Mouse (Mus musculus): Measurements from ENCODE around the gene Igsf3. TPM values are rescaled to one million over a fixed set of nuclear protein-coding genes. Genes with fewer than 3 reads are reported as not detected.

Gene Igsf3
- polyA plus RNA-seq (2015; fragmentation: Nextera tagmentation; extraction: Ambion mirVana): 38.0 and 45.0 TPM in 2 replicates

DNA sequence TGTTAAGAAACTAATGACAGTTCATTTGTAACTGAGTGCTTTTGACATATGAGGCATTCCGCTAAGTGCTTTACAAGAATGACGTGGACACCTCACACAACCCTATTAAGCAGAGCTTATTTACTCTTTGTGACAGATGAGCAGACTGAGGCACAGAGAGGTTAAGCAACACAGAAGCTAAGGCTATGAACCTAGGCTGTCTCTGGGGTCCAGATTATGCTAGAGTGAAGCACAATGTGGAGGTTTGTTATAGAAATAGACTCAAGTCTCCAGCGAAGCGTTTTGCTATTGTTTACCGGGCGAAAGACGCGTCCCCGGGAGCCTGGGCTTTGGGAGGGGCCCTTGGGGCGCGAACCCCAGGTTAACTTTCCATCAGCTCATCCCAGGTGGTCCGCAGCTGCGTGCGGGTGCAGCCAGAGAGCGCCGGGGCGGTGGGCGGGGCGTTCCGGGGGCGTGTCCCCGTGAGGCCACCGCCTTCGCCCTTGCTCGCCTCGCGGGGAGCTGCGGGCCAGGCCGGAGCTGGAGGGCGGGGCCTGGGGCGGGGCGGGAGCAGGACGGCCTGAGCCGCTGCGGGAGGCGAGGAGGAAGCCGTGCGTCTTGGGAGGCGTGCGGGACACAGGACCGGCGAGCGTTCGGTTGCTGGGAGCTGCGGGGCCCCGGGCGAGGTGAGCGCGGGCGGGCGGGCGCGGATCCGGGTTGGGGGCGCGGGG, at the start of gene Igsf3:
Gene Igsf3, plus strand, starts transcription at position 546 of the 710 bp plus-strand sequence.
- peak within 1 kb of the TSS; percentile 90 for H3K27ac ChIP-seq
- H3K4me1 ChIP-seq (replicated peaks): peaks cover 44% of the 10 kb centered on the region
- peak within 1 kb of the TSS; percentile 85 for H3K4me2 ChIP-seq
- 6% methylated on average over 46 of the region's 56 CpGs for WGBS
- H3K9me3 ChIP-seq (replicated peaks): no peaks in the 10 kb centered on the region
- peak; percentile 87 for ATAC-seq (replicated peaks; ENCODE audit: insufficient number of reproducible peaks, insufficient read depth, low FRiP score, low read depth)
- H3K36me3 ChIP-seq: no peaks in the 10 kb centered on the region
- H3K4me3 ChIP-seq: peak within 1 kb of the TSS; percentile 96
- H3K27me3 ChIP-seq: no peaks in the 10 kb centered on the region
- H3K9ac ChIP-seq: peak within 1 kb of the TSS; percentile 94

DNA sequence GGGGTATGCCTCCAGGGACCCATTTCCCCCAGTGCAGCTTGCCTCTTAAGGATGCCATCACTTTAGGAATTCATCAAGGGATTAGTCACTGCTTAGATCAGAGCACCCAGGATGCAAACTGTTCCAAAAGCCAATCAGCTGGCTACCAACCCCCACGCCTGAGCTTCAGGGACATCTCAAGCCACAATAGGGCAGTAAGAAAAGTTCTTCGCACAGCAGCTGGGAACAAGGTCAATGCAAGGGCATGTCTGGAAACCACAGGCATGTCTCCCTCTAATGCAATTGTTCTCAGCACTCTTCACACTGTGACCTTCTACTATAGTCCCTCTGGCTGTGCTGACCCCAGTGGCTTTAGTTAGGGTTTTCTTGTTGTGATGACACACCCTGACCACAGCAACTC, 49.6 kb upstream of the Igsf3 start:
- H3K27me3 ChIP-seq: no peaks in the 10 kb centered on the region
- no peaks in the 10 kb centered on the region for H3K9me3 ChIP-seq (replicated peaks)
- no peak overlapping the region for H3K4me3 ChIP-seq
- no peak overlapping the region for H3K27ac ChIP-seq
- 59% methylated on average over 2 of the region's 2 CpGs for whole genome bisulfite sequencing
- no peak overlapping the region for H3K9ac ChIP-seq
- no peaks in the 10 kb centered on the region; the same call in 1 of the 2 replicates for H3K4me1 ChIP-seq (replicated peaks)
- ATAC-seq (replicated peaks; ENCODE audit: insufficient number of reproducible peaks, insufficient read depth, low FRiP score, low read depth): no peak
- no peaks in the 10 kb centered on the region for H3K36me3 ChIP-seq
- H3K4me2 ChIP-seq: no peak overlapping the region

DNA sequence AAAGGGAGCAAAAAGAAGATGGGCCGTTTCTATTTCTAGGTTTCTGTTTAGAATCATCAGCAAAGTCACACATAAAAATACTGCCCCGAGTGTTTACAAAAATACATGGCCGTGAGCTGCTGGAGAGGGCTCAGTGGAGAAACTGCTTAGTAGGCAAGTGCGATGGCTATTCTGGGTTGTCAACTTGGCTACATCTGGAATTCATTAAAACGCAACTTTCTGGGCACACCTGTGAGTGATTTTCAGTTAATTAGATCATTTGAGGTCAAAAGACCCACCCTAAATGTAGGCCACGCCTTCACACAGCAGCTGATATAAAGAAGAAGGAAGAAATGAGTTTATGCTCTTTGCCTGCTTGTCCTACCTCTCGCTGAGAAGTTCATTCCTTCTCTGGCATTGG, 48.3 kb upstream of the Igsf3 start:
- H3K36me3 ChIP-seq: no peaks in the 10 kb centered on the region
- H3K27ac ChIP-seq: no peak overlapping the region
- ATAC-seq (replicated peaks; ENCODE audit: insufficient number of reproducible peaks, insufficient read depth, low FRiP score, low read depth): no peak
- no peaks in the 10 kb centered on the region for H3K9me3 ChIP-seq (replicated peaks)
- no peak overlapping the region for H3K9ac ChIP-seq
- WGBS: 76% methylated on average over 7 of the region's 7 CpGs
- no peak overlapping the region for H3K4me2 ChIP-seq
- no peak overlapping the region for H3K4me3 ChIP-seq
- no peaks in the 10 kb centered on the region for H3K27me3 ChIP-seq
- H3K4me1 ChIP-seq (replicated peaks): no peaks in the 10 kb centered on the region; the same call in 1 of the 2 replicates

DNA sequence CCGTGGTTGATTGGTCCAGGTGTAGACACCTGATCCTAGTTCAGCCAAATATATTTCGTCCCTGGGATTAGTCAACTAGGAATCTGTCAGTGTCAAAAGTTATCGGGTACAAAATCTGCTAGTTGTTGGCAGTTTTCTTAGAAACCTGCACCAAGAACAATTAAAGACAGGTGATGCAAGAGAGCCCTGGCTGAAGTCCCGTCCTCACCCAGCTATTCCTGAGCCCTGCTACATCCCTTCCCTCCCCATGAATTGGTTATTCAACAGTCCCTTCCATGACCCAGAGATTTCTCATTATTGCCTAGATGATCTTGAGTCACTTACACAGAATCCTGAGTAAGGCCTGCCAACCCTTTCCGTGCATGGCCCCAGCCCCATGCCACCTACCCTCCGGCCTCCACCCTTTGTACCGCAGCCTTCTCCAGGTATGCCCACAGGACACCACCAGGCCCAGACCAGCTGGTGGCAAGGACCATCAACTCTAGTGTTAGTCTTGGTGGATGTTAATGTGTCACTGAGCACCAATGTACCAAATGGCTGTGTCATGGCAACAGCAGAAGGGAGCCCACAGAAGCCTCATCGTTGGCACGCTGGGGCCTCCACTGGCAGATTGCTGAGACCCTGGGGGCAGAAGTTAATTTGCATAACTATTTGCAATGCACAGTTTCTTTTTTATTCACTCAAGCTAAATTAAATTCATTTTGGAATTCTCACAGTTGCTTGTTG, 33.5 kb upstream of the Igsf3 start:
- no peak for ATAC-seq (replicated peaks; ENCODE audit: insufficient number of reproducible peaks, insufficient read depth, low FRiP score, low read depth)
- no peaks in the 10 kb centered on the region for H3K27me3 ChIP-seq
- 95% methylated on average over 9 of the region's 9 CpGs for WGBS

DNA sequence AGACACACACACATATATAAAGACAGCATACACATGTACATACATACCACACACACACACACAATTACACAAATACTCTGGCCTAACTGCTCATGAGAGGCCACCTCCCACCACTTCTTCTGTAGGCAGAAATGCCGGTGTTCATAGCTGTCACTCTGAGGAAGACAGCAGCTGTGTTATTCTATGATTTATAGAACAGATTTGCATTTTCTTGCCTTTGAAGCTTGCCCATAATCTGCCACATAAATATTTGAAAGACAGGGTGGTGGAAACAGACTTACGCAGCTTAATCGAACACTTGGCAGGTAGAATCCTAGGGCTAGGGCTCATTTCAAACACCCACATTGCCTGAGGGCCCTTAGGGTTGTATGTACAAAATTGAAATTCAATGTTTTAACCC, 32.6 kb upstream of the Igsf3 start:
- Histone ChIP-seq H3K27ac (no peak overlapping the region), H3K36me3 (no peaks in the 10 kb centered on the region), H3K4me1 (replicated peaks) (peaks cover 6% of the 10 kb centered on the region), H3K4me2 (no peak overlapping the region), H3K27me3 (no peaks in the 10 kb centered on the region), H3K9ac (no peak overlapping the region), H3K4me3 (no peak overlapping the region), H3K9me3 (replicated peaks) (no peaks in the 10 kb centered on the region)
- ATAC-seq (replicated peaks; ENCODE audit: insufficient number of reproducible peaks, insufficient read depth, low FRiP score, low read depth): no peak
- WGBS: 82% methylated on average over 3 of the region's 3 CpGs

More for the DNA sequence above, 33.5 kb upstream of the Igsf3 start:
- peaks cover under 1% of the 10 kb centered on the region for H3K4me1 ChIP-seq (replicated peaks)
- H3K4me2 ChIP-seq: no peak overlapping the region
- no peaks in the 10 kb centered on the region for H3K9me3 ChIP-seq (replicated peaks)
- H3K27ac ChIP-seq: no peak overlapping the region
- no peaks in the 10 kb centered on the region for H3K36me3 ChIP-seq
- no peak overlapping the region for H3K4me3 ChIP-seq
- no peak overlapping the region for H3K9ac ChIP-seq

DNA sequence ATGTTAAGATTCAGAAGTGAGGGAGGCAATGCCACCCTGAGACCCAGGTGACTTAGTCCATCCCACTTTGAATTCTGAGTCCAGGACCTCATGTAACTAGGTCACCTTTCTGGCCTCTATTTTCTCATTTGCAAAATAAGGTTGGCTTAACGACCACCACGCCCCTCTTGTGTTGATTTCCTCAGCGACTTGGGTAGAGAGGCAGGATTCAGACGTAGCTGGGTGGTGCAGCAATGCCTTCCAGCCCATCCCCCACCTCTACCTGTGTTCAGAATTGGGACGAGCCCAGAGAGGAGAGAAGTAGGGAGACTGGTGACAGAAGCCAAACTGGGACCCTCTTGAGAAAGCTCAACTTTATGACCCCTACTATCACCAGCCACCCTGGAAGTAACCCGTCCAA, 31.6 kb upstream of the Igsf3 start:
- no peak overlapping the region for H3K4me3 ChIP-seq
- no peaks in the 10 kb centered on the region for H3K36me3 ChIP-seq
- no peak for ATAC-seq (replicated peaks; ENCODE audit: insufficient number of reproducible peaks, insufficient read depth, low FRiP score, low read depth)
- H3K9me3 ChIP-seq (replicated peaks): no peaks in the 10 kb centered on the region
- no peaks in the 10 kb centered on the region for H3K27me3 ChIP-seq
- WGBS: 63% methylated on average over 6 of the region's 6 CpGs
- H3K4me1 ChIP-seq (replicated peaks): peaks cover 9% of the 10 kb centered on the region
- no peak overlapping the region for H3K27ac ChIP-seq
- H3K9ac ChIP-seq: no peak overlapping the region
- no peak overlapping the region for H3K4me2 ChIP-seq

DNA sequence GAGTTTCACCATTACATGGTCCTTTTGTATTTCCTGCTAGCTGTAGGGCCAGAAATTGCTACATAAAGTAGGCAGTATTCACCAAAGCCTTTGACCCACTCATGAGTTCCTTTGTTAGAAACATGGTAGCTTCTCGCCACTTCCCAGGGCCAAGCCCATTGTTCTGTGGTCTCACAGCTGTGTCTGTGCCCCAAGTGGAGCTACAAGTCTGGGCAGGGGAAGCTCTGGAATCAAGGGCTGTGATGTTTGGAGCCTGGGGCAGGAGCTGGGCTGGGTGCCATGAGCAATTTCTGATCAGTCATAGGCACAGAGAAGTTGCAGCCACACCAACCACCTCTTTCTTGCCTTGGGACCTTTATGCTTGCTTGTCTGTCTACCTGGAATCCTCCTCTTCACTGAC, 30.1 kb upstream of the Igsf3 start:
- no peak overlapping the region for H3K4me2 ChIP-seq
- H3K4me3 ChIP-seq: no peak overlapping the region
- no peaks in the 10 kb centered on the region for H3K9me3 ChIP-seq (replicated peaks)
- no peak overlapping the region for H3K27ac ChIP-seq
- H3K4me1 ChIP-seq (replicated peaks): peaks cover 9% of the 10 kb centered on the region
- WGBS: 87% methylated on average over 1 of the region's 1 CpGs
- no peak overlapping the region for H3K9ac ChIP-seq
- no peak for ATAC-seq (replicated peaks; ENCODE audit: insufficient number of reproducible peaks, insufficient read depth, low FRiP score, low read depth)
- H3K27me3 ChIP-seq: no peaks in the 10 kb centered on the region
- H3K36me3 ChIP-seq: no peaks in the 10 kb centered on the region

DNA sequence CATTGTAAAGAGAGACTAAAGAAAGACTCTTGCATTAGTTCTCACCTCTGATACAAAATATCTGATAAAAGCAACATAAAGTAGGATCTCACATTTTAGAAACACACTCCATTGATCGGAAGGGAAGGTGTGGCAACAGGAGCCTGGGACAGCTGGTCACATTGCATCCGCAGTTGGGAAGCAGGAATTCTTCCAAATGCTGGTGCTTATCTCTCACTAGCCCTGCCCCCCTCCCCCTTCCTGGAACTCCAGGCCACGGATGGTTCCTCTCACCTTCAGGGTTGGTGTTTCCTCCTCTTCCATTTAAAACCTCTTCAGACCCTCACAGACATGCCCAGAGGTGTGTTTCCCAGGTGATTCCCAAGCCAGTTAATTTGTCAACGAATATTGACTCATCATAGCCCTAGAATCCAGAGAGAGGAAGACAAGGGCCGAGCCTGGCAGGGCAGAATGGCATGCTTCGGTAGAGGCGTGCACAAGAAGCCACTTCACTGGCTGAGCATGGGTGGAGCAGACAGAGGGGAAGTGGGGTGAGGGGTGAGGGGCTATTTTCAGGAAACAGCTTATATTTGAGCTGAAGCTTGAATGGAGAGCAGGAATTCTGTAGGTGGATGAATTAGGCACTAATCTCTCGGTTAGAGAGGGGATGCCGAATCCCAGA, 28.3 kb upstream of the Igsf3 start:
- Histone ChIP-seq H3K9me3 (replicated peaks) (no peaks in the 10 kb centered on the region), H3K4me3 (no peak overlapping the region), H3K9ac (no peak overlapping the region), H3K4me2 (no peak overlapping the region), H3K4me1 (replicated peaks) (peaks cover 9% of the 10 kb centered on the region), H3K36me3 (no peaks in the 10 kb centered on the region), H3K27ac (no peak overlapping the region), H3K27me3 (no peaks in the 10 kb centered on the region)
- 31% methylated on average over 9 of the region's 9 CpGs for WGBS
- no peak for ATAC-seq (replicated peaks; ENCODE audit: insufficient number of reproducible peaks, insufficient read depth, low FRiP score, low read depth)

DNA sequence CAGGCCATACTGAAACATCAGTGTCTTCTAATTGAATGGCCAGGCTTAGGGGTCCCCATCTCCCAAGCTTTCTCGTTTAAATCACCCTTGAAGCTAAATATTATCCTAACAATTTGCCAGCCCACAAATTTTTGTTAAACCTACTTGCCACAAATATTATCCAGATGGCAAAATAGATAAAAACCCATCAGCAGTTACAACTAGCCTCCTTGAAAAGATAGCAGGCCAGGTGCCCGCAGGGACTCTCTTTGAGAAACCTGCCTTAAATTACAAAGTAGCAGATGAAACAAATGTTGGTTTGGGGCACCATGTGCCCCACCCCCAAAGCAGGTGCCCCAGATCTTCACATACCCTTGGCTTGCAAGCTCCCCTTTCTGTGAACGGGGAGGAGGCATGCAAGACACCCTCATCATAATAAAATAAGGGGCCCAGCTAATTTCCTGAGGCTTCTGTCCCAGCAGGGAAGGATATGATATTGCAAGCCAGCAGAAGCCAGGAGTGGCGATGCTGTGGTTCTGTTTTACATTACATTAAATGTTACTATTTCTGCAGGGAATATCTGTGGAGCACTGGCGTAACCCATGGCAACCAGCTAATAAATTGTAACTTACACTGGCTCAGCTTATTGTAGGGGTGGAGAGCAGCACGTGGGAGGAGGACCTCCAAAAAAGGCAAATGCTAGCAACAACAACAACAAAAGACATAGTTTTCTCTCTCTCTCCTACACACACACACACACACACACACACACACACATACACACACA, 27.2 kb upstream of the Igsf3 start:
- peaks cover 14% of the 10 kb centered on the region for H3K4me1 ChIP-seq (replicated peaks)
- ATAC-seq (replicated peaks; ENCODE audit: insufficient number of reproducible peaks, insufficient read depth, low FRiP score, low read depth): no peak
- H3K27me3 ChIP-seq: no peaks in the 10 kb centered on the region
- no peak overlapping the region for H3K4me2 ChIP-seq
- no peak overlapping the region for H3K9ac ChIP-seq
- 54% methylated on average over 6 of the region's 6 CpGs for WGBS
- no peaks in the 10 kb centered on the region for H3K9me3 ChIP-seq (replicated peaks)
- no peak overlapping the region for H3K27ac ChIP-seq
- H3K4me3 ChIP-seq: no peak overlapping the region
- H3K36me3 ChIP-seq: no peaks in the 10 kb centered on the region

DNA sequence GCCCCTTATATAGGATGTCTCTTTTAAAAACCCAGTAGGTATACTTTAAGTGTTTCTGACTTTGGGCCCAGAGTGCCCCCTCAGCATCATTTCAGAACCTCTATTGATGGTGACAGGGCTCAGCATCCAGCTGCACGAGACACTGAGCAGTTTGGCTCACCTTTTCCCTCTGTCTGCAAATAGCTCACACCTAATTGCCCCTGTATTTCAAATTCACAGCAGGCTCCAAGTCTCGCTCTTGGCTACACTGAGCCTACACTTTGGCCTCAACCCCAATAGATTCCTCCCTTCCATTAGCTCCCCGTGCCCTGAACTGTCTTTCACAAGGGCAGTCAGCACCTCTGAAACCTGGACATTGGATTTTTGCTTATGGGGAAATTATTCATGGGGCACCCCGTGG, 26.5 kb upstream of the Igsf3 start:
- no peak for ATAC-seq (replicated peaks; ENCODE audit: insufficient number of reproducible peaks, insufficient read depth, low FRiP score, low read depth)

DNA sequence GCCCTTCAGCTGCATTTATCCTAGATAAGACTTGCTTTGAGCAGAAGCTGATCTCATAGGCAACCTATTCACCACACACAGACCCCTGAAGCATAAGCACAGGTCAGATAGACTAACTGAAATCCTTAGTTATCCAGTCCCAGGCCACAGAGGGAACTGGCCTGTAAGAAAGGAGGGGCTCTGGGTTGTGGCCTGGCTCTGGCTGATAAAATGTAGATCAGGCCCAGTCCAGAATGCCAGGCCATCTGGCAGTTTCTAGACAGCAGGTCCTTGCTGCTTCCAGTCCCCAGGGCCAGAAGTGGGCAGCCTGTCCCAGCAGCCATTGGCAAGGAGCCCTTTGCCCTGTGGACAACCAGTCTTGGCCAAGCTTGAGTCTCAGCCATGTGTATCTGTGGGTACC, 22.4 kb upstream of the Igsf3 start:
- peaks cover 26% of the 10 kb centered on the region for H3K4me1 ChIP-seq (replicated peaks)
- no peak overlapping the region for H3K4me3 ChIP-seq
- no peak overlapping the region for H3K9ac ChIP-seq
- H3K4me2 ChIP-seq: no peak overlapping the region
- H3K27ac ChIP-seq: peak overlapping the region; percentile 61
- H3K36me3 ChIP-seq: no peaks in the 10 kb centered on the region
- peak; percentile 53 for ATAC-seq (replicated peaks; ENCODE audit: insufficient number of reproducible peaks, insufficient read depth, low FRiP score, low read depth)
- no peaks in the 10 kb centered on the region for H3K9me3 ChIP-seq (replicated peaks)
- no peaks in the 10 kb centered on the region for H3K27me3 ChIP-seq

More for the DNA sequence above, 26.5 kb upstream of the Igsf3 start:
- Histone ChIP-seq H3K27ac (no peak overlapping the region), H3K36me3 (no peaks in the 10 kb centered on the region), H3K9ac (no peak overlapping the region), H3K9me3 (replicated peaks) (no peaks in the 10 kb centered on the region), H3K4me2 (no peak overlapping the region), H3K4me1 (replicated peaks) (peaks cover 20% of the 10 kb centered on the region), H3K4me3 (no peak overlapping the region), H3K27me3 (no peaks in the 10 kb centered on the region)
- 71% methylated on average over 4 of the region's 4 CpGs for WGBS

Measured in heart, embryonic 15.5 days (tissue).